Mouse (Mus musculus) midbrain, embryonic 15.5 days (tissue): ENCODE results near the gene Olfr671. TPM values are rescaled to one million over a fixed set of nuclear protein-coding genes. Genes with fewer than 3 reads are reported as not detected.
"Not testable (repeated sequence)": the region's sequence is repeated elsewhere in the genome, so short reads cannot be mapped to it uniquely, and the experiment has no call there.

Source experiments
- ATAC-seq: fragments of 200-750 bp; cut with Nextera tagmentation; replicated peaks from 2 replicates; pipeline ENCODE4 v1.8.0; 2017; ENCODE audit warnings: moderate TSS enrichment
- H3K27ac ChIP-seq: fragments of 300-500 bp; sonication (generic); 2 replicates; pipeline ENCODE4 v1.5.1; 2015; ENCODE audit warnings: mild to moderate bottlenecking, inconsistent platforms
- H3K27me3 ChIP-seq: fragments of 300-500 bp; sonication (generic); replicated peaks from 2 replicates; pipeline ENCODE4 v1.6.1; 2015; ENCODE audit warnings: inconsistent platforms
- H3K36me3 ChIP-seq: fragments of 300-500 bp; sonication (generic); replicated peaks from 2 replicates; pipeline ENCODE4 v1.6.1; 2015; ENCODE audit warnings: inconsistent platforms
- H3K4me1 ChIP-seq: fragments of 300-500 bp; sonication (generic); 2 replicates; pipeline ENCODE4 v1.6.1; 2015; ENCODE audit warnings: inconsistent platforms
- H3K4me2 ChIP-seq: fragments of 300-500 bp; sonication (generic); 2 replicates; pipeline ENCODE4 v1.6.1; 2015; ENCODE audit warnings: inconsistent platforms, mild to moderate bottlenecking, moderate library complexity
- H3K4me3 ChIP-seq: fragments of 300-500 bp; sonication (generic); 2 replicates; pipeline ENCODE4 v1.5.1; 2015; ENCODE audit warnings: mild to moderate bottlenecking, inconsistent platforms
- H3K9ac ChIP-seq: fragments of 300-500 bp; sonication (generic); 2 replicates; pipeline ENCODE4 v1.6.1; 2015; ENCODE audit warnings: mild to moderate bottlenecking, inconsistent platforms
- H3K9me3 ChIP-seq: fragments of 300-500 bp; sonication (generic); 2 replicates; pipeline ENCODE4 v1.6.1; 2016; ENCODE audit warnings: inconsistent platforms
- WGBS: fragments of 180-500 bp; shearing (Covaris S2); methylation state at CpG from one replicate; pipeline ENCODE4 v1.1.7; 2015; ENCODE audit warnings: mixed read lengths; 5-methylcytosine and 5-hydroxymethylcytosine counted together
- polyA plus RNA-seq: library from polyadenylated mRNA; unstranded; fragments of >200 nt; fragmentation: Nextera tagmentation; extraction: Ambion mirVana; gene quantifications from 2 replicates; pipeline ENCODE4 v1.2.1, GENCODE M21; 2015

Olfr671 gene
- not detected in 2 replicates for polyA plus RNA-seq

DNA sequence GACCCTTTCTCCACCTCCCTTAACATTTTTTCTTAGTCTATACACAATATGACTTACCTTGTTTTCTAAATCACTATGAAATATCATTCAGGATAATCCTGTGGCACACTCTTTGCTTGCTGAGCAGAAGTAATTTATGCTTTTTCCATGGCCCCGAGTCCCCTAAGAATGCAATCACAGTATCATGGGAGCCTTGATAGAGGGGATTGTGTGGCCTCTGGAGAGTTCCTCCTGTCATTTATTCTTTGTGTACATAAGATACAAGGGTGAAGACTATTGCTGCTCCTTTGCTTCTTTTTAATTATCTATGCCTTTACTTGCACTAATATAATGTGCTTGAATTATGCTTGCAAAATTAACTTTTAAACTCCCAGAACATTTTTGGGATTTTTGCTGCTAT, at the start of gene Olfr671:
Gene Olfr671, minus strand, starts transcription at position 101 of the 400 bp plus-strand sequence.
- no peaks in the 10 kb centered on the region for H3K4me1 ChIP-seq
- no peaks in the 10 kb centered on the region for H3K9me3 ChIP-seq
- ATAC-seq, result no peak
- H3K9ac ChIP-seq, result no peak within 1 kb of the TSS
- no peak within 1 kb of the TSS for H3K27ac ChIP-seq
- H3K4me2 ChIP-seq, result no peak within 1 kb of the TSS
- 66% methylated on average over 1 of the region's 1 CpGs for WGBS
- H3K27me3 ChIP-seq, result no peaks in the 10 kb centered on the region
- H3K4me3 ChIP-seq, result no peak within 1 kb of the TSS
- H3K36me3 ChIP-seq, result no peaks in the 10 kb centered on the region

DNA sequence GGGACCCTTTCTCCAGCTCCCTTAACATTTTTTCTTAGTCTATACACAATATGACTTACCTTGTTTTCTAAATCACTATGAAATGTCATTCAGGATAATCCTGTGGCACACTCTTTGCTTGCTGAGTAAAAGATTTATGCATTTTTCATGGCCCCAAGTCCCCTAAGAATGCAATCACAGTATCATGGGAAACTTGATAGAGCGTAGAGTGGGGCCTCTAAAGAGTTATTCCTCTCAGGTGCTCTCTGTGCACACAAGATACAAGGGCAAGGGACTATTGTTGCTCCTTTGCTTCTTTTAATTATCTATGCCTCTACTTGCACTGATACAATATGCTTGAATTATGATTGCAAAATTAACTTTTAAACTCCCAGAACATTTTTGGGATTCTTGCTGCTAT, 49.4 kb upstream of the Olfr671 start, which contains the start of gene Olfr675:
Gene Olfr675, minus strand, starts transcription at position 101 of the 400 bp plus-strand sequence.
- WGBS, result 69% methylated on average over 1 of the region's 1 CpGs

DNA sequence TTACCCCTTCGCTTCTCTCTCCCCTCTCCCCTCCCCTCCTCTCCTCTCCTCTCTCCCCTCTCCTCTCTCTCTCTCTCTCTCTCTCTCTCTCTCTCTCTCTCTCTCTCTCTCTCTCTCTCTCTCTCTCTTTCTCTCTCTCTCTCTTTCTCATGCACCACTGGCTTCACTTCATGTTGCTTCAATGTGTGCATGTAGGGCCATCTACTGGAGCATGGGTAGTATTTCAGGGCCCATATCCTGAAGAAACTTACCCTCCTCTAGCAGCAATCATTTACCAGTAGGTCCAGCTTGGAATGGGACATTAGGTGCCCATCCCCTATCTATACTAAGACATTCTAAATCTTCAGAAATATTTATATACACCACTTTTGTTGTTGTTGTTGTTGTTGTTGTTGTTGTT, 43.6 kb upstream of the Olfr671 start:
- no peak overlapping the region for H3K27ac ChIP-seq
- H3K9me3 ChIP-seq, result no peaks in the 10 kb centered on the region
- H3K27me3 ChIP-seq, result no peaks in the 10 kb centered on the region
- no peak overlapping the region for H3K9ac ChIP-seq
- 68% methylated on average over 1 of the region's 1 CpGs for WGBS
- no peak overlapping the region for H3K4me3 ChIP-seq
- H3K4me2 ChIP-seq, result no peak overlapping the region
- no peaks in the 10 kb centered on the region for H3K4me1 ChIP-seq
- ATAC-seq, result no peak
- no peaks in the 10 kb centered on the region for H3K36me3 ChIP-seq

More for the DNA sequence above, 49.4 kb upstream of the Olfr671 start, which contains the start of gene Olfr675:
- Histone ChIP-seq H3K9ac (no peak within 1 kb of the TSS), H3K4me3 (no peak within 1 kb of the TSS), H3K4me1 (no peaks in the 10 kb centered on the region), H3K36me3 (no peaks in the 10 kb centered on the region), H3K4me2 (no peak within 1 kb of the TSS), H3K27me3 (no peaks in the 10 kb centered on the region), H3K9me3 (no peaks in the 10 kb centered on the region), H3K27ac (no peak within 1 kb of the TSS)
- no peak for ATAC-seq

DNA sequence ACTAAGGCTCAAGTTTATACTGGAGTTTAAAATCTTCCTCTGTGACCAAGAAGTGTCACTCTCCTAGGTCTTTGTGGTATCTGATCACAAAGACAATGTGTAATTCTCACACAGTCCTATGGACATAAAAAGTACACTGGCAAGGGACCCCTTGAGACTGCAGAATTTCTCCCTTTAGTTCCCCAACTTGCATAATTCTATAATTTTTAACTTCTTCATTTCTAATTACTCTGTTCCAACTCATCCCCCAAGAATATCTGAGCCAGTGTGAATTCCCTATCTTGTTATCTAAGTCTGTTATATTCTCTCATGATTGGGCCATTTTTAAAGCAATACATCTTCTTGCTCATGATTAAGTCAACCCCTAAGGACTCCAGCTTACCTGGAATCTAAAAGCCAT, 23.0 kb upstream of the Olfr671 start, which contains the start of gene Olfr672:
Gene Olfr672, minus strand, starts transcription at position 101 of the 400 bp plus-strand sequence.
- no peaks in the 10 kb centered on the region for H3K27me3 ChIP-seq
- H3K9me3 ChIP-seq, result no peaks in the 10 kb centered on the region
- no peak within 1 kb of the TSS for H3K4me2 ChIP-seq
- no peak for ATAC-seq
- H3K4me1 ChIP-seq, result no peaks in the 10 kb centered on the region
- no peaks in the 10 kb centered on the region for H3K36me3 ChIP-seq
- no peak within 1 kb of the TSS for H3K9ac ChIP-seq
- H3K4me3 ChIP-seq, result no peak within 1 kb of the TSS
- no peak within 1 kb of the TSS for H3K27ac ChIP-seq

DNA sequence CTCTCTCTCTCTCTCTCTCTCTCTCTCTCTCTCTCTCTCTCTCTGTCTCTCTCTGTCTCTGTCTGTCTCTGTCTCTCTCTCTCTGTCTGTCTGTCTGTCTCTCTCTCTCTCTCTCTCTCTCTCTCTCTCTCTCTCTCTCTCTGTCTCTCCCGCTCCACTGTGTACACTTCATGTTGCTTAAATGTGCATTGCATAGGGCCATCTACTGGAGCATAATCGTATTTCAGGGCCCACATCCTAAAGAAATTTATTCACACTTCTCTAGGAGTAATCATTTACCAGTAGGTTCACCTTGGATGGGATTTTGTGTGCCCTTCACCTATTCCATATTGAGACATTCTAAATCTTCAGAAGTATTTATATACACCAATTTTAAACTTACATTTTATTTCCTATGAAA, 6.4 kb downstream of the Olfr671 start:
- H3K9ac ChIP-seq, H3K4me1 ChIP-seq, ATAC-seq, H3K27me3 ChIP-seq, H3K4me2 ChIP-seq, H3K36me3 ChIP-seq, H3K9me3 ChIP-seq, H3K27ac ChIP-seq, H3K4me3 ChIP-seq: not testable (repeated sequence)
- 76% methylated on average over 2 of the region's 2 CpGs for WGBS

DNA sequence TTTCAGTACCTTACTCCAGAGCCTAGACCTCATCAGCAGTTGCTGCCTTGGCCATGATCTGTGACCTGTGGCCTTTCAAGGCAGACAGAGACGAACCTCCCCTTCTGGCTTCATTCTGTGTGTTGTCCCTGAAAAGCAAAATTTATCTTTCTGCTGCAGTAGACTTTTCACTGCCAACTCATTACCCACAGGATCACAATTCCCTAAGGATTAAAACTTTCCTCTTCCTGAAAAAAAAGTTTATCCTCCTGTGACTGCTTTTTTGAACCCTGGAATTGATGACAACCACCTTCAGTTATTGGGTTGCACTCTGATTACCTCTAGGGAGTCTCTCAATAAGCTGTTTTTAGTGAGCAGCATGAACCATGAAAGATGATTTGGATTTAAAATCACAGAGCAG, 16.4 kb downstream of the Olfr671 start, which contains the start of gene Olfr670:
Gene Olfr670, minus strand, starts transcription at position 101 of the 400 bp plus-strand sequence.
- ATAC-seq, result no peak
- Histone ChIP-seq H3K4me1 (no peaks in the 10 kb centered on the region), H3K27me3 (no peaks in the 10 kb centered on the region), H3K9me3 (no peaks in the 10 kb centered on the region), H3K9ac (no peak within 1 kb of the TSS), H3K4me3 (no peak within 1 kb of the TSS), H3K4me2 (no peak within 1 kb of the TSS), H3K27ac (no peak within 1 kb of the TSS), H3K36me3 (no peaks in the 10 kb centered on the region)
- 64% methylated on average over 1 of the region's 1 CpGs for WGBS

DNA sequence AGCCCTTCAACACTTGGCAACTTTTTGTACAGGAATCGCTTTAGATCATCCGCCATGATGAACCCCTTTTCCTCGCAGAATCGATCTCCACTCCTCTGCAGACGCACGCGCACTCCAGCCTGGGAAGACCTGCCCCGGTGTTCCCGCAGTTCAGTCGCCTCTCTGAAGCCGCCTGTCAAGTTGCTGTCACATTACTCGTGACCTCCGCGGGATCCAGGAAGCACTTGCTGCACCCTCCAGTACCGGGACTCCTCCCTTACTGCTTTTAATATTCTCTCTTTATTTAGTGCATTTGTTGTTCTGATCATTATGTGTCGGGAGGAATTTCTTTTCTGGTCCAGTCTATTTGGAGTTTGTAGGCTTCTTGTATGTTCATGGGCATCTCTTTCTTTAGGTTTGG, 28.7 kb downstream of the Olfr671 start:
- not testable (repeated sequence) for H3K36me3 ChIP-seq, H3K4me2 ChIP-seq, H3K9ac ChIP-seq, ATAC-seq, H3K4me1 ChIP-seq, H3K4me3 ChIP-seq, H3K27ac ChIP-seq, H3K9me3 ChIP-seq, H3K27me3 ChIP-seq
- WGBS, result 94% methylated on average over 16 of the region's 16 CpGs

DNA sequence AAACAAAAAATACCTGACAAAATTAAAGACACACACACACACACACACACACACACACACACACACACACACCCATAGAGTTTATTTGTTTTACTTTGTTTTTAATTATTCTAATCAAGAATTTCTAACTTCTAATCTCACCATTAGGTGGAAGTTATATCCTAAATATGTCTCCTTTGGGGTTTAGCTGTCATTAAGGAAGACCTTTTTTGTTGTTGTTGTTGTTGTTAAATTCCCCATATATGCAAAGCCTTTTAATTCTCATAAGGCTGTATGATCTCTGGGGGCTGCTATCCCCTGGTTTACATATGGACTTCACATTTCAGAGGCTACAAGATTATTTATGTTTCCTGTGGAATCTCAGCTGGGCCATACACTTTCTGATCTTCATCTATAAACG, 45.0 kb downstream of the Olfr671 start, which contains the start of gene Olfr669:
Gene Olfr669, plus strand, starts transcription at position 301 of the 400 bp plus-strand sequence.
- no peaks in the 10 kb centered on the region for H3K4me1 ChIP-seq
- WGBS, result 88% methylated on average over 1 of the region's 1 CpGs
- H3K4me3 ChIP-seq, result no peak within 1 kb of the TSS
- H3K9ac ChIP-seq, result no peak within 1 kb of the TSS
- H3K27ac ChIP-seq, result no peak within 1 kb of the TSS
- no peak for ATAC-seq
- H3K36me3 ChIP-seq, result no peaks in the 10 kb centered on the region
- no peak within 1 kb of the TSS for H3K4me2 ChIP-seq
- no peaks in the 10 kb centered on the region for H3K27me3 ChIP-seq
- no peaks in the 10 kb centered on the region for H3K9me3 ChIP-seq

DNA sequence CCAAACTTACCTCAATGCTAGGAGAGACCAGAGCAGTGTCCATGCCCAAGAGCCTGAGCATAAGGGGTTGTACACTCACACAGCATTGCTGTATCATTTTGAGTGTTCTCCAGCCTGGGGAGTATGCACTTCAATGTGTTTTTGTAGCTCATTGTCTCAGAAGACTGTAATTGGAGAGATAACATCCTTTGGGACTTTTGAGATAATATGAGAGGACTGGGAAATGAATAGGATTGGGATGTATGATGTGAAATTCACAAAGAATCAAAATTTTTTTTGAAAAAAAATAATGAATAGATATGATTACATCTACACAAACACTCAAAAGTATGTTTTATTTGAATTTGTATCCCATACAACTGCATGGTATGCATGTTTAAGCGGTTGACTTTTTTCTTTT, 51.0 kb downstream of the Olfr671 start, which contains the start of gene Olfr668:
Gene Olfr668, minus strand, starts transcription at position 101 of the 400 bp plus-strand sequence.
- H3K9ac ChIP-seq, result no peak within 1 kb of the TSS
- ATAC-seq, result no peak
- H3K4me3 ChIP-seq, result no peak within 1 kb of the TSS
- no peak within 1 kb of the TSS for H3K27ac ChIP-seq
- no peaks in the 10 kb centered on the region for H3K9me3 ChIP-seq
- H3K27me3 ChIP-seq, result no peaks in the 10 kb centered on the region
- H3K4me1 ChIP-seq, result no peaks in the 10 kb centered on the region
- 78% methylated on average over 1 of the region's 1 CpGs for WGBS
- no peaks in the 10 kb centered on the region for H3K36me3 ChIP-seq
- no peak within 1 kb of the TSS for H3K4me2 ChIP-seq

Other genes with a start within 250 kb of the Olfr671 start
- not detected in 2 replicates for gene Usp17le, start 201.7 kb downstream of the Olfr671 start, polyA plus RNA-seq
- gene Usp17lb, start 136.5 kb downstream of the Olfr671 start, polyA plus RNA-seq, result not detected in 2 replicates
- not detected in 2 replicates for gene Usp17la, start 122.1 kb downstream of the Olfr671 start, polyA plus RNA-seq
- not detected in 2 replicates for gene Olfr665, start 101.1 kb downstream of the Olfr671 start, polyA plus RNA-seq
- gene Olfr666, start 83.2 kb downstream of the Olfr671 start, polyA plus RNA-seq, result not detected in 2 replicates
- gene Olfr667, start 57.6 kb downstream of the Olfr671 start, polyA plus RNA-seq, result not detected in 2 replicates
- gene Olfr668, start 51.1 kb downstream of the Olfr671 start, polyA plus RNA-seq, result not detected in 2 replicates
- gene Olfr669, start 44.9 kb downstream of the Olfr671 start, polyA plus RNA-seq, result not detected in 2 replicates
- gene Olfr670, start 16.5 kb downstream of the Olfr671 start, polyA plus RNA-seq, result not detected in 2 replicates
- not detected in 2 replicates for gene Olfr672, start 22.9 kb upstream of the Olfr671 start, polyA plus RNA-seq
- not detected in 2 replicates for gene Olfr675, start 49.3 kb upstream of the Olfr671 start, polyA plus RNA-seq
- gene Olfr676, start 53.6 kb upstream of the Olfr671 start, polyA plus RNA-seq, result not detected in 2 replicates
- not detected in 2 replicates for gene Olfr677, start 72.2 kb upstream of the Olfr671 start, polyA plus RNA-seq
- not detected in 2 replicates for gene Olfr678, start 85.3 kb upstream of the Olfr671 start, polyA plus RNA-seq
- not detected in 2 replicates for gene Olfr679, start 102.1 kb upstream of the Olfr671 start, polyA plus RNA-seq
- not detected in 2 replicates for gene Olfr680-ps1, start 113.7 kb upstream of the Olfr671 start, polyA plus RNA-seq
- gene Olfr681, start 137.7 kb upstream of the Olfr671 start, polyA plus RNA-seq, result not detected in 2 replicates
- gene Olfr683, start 167.9 kb upstream of the Olfr671 start, polyA plus RNA-seq, result not detected in 2 replicates
- gene Olfr684, start 184.5 kb upstream of the Olfr671 start, polyA plus RNA-seq, result not detected in 2 replicates
- not detected in 2 replicates for gene Olfr685, start 206.9 kb upstream of the Olfr671 start, polyA plus RNA-seq
- gene Olfr686, start 228.4 kb upstream of the Olfr671 start, polyA plus RNA-seq, result not detected in 2 replicates